Mouse (Mus musculus) forelimb bud, embryonic 11.5 days (tissue): ENCODE results near the gene Krt25.

Source experiments
- DNase-seq: peaks from one replicate; pipeline ENCODE4 v3.0.0-alpha.2; 2012; ENCODE audit warnings: low read depth, low spot score

Krt25 gene

DNA sequence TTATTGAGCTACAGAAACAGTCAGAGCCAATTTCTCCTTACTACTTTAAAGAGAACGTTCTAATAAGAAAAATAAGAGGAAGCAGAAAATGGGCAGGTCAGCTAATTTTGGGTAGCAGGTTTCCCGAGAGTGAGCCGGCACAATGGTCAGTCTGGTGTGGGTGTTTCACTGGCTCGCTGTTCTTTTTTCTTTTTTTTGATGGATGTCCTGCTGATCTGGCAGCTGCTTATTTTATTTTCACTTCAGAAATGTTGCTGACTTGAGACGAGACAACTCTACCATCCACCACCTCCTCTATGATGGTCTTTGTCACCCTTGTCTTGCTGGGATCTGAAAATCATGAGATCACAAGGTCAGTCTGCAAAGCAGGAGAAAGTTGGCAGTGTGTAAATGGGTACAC is 42.8 kb downstream of the Krt25 start:
- DNase-seq = no peak

DNA sequence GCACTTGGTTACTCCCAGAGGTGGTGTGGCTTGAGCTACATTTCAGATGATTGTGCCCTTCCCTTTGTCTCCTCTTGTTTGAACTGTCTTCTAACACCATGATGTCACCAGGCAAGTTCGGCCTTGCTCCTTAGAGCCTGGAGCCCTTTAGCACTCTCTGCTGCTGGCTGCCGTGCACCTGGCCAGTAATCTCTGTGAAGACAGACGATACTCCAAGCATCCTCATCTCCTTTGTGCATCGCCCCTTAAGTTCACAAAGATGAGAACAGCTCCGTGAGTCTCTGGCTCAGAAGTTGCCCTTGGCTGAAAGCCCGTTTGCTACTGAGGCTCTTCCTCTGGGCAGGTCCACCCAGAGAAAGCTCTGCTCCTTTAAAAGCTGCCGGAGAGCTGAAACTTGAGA is 46.0 kb downstream of the Krt25 start:
- no peak for DNase-seq

DNA sequence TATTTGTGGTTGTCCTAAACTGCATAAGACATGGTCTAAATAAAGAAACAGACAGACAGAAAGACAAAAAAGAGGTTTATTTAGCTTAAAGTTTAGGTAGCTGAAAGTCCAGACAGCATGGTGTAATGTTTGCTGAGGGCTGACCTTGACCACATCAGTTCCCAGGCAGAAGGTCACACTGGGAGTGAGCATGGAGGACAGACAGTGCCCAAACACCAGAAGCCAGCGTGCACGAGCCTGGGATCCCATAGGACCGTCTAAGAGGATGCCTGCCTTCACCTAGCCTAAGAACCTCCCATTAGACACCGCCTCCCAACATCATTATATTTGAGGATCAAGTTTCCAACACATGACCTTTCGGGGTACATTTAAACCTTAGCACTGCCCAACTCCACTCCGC is 47.1 kb downstream of the Krt25 start:
- no peak for DNase-seq

DNA sequence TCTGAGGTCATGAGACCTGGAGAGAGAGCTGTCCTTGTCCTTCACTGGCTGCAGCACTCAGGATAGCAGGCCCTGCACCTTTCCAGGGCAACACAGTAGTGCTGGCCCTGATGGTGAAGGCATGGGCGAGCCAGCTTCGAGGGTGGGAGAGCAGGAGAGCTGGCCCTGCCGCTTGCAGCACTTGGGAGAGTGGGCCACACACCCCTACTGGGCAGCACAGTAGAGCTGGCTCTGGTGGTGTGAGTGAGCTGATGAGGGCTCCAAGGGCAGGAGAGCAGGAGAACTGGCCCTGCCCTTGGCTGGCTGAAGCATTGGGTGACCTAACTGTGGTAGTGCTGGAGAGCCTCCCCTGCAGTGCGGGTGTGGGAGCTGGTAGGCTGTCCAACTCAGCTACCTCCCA is 50.0 kb downstream of the Krt25 start:
- no peak for DNase-seq

DNA sequence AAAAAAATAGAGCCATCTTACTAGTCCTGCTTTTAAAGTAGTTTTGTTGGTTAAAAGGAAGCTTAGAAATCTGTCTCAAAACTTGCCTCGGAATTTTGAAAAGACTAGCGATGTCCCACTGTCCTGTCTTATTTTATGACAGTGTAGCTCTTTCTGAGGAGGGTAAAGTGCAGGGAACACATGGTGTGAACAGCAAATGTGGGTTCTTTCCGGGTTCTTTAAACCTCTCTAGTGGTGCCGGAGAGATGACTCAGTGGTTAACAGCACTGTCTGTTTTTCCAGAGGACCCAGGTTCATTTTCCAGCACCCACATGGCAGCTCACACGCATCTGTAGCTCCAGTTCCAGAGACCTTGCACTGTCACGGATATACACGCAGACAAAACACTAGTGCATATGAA is 53.6 kb downstream of the Krt25 start:
- DNase-seq = no peak

DNA sequence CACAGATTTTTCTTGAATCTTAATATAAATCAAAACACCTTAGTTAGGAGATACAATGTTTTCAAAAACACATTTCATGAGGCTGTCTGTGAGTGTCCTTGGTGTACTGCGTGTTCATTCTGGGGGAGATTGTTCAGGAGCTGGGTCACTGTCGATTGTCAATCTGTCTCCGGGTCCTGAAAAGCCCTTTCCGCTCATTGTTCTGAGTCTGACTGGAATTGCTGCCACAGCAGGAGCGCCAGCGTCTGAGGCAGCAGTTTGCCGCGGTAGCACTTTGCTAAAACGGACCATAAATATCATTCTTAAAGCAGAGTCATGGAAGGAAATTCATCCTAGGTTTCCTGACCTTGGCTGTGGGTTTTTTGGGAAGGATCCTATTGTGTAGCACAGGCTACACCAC is 57.0 kb downstream of the Krt25 start:
- DNase-seq = no peak
